Mouse (Mus musculus) heart, embryonic 14.5 days (tissue): ENCODE measurements at regions not wholly inside any gene's neighbourhood (a gene's known extent, or its start where the extent isn't known, plus 50 kb on each side); places are given as distances from the start of the nearest gene placed in this dataset.
A peak's percentile ranks its signal among the peaks of the same experiment; 100 is the strongest.

ENCODE experiments used
- ATAC-seq: fragments of 200-750 bp; cut with Nextera tagmentation; 2 replicates; pipeline ENCODE4 v1.8.0; 2017; ENCODE audit warnings: low read depth, moderate TSS enrichment; ENCODE audit not compliant: insufficient number of reproducible peaks, insufficient read depth, low FRiP score
- H3K27ac ChIP-seq, 2 experiments: fragments of 200-500 bp in 1 of 2; fragments of 300-500 bp in 1 of 2; sonication (generic) in 1 of 2; replicated peaks in 1 of 2; 2 replicates each; pipeline ENCODE4 v1.5.1; 2012 to 2014; ENCODE audit warnings: low read depth in 2 of 2, low read length in 2 of 2, control low read depth in 1 of 2, mild to moderate bottlenecking in 1 of 2, mixed read lengths in 1 of 2; ENCODE audit not compliant: control insufficient read depth in 1 of 2, insufficient read depth in 1 of 2
- H3K27me3 ChIP-seq: fragments of 300-500 bp; sonication (generic); 2 replicates; pipeline ENCODE4 v1.6.1; 2014; ENCODE audit warnings: mild to moderate bottlenecking, low read length, control low read depth; ENCODE audit not compliant: control insufficient read depth, insufficient read depth
- H3K36me3 ChIP-seq: fragments of 300-500 bp; sonication (generic); 2 replicates; pipeline ENCODE4 v1.6.1; 2014; ENCODE audit warnings: mild to moderate bottlenecking, control low read depth, low read length, mixed read lengths; ENCODE audit not compliant: control insufficient read depth, insufficient read depth
- H3K4me1 ChIP-seq, 2 experiments: fragments of 200-500 bp in 1 of 2; fragments of 300-500 bp in 1 of 2; sonication (generic) in 1 of 2; 2 replicates each; pipeline ENCODE4 v1.6.1; 2012 to 2014; ENCODE audit warnings: low read length in 2 of 2, control low read depth in 1 of 2, mixed read lengths in 1 of 2; ENCODE audit not compliant: control insufficient read depth in 2 of 2, insufficient read depth in 2 of 2
- H3K4me2 ChIP-seq: fragments of 300-500 bp; sonication (generic); 2 replicates; pipeline ENCODE4 v1.6.1; 2014; ENCODE audit warnings: mild to moderate bottlenecking, low read length
- H3K4me3 ChIP-seq, 2 experiments: fragments of 200-500 bp in 1 of 2; fragments of 300-500 bp in 1 of 2; sonication (generic) in 1 of 2; 2 replicates each; pipeline ENCODE4 v1.5.1; 2012 to 2014; ENCODE audit warnings: low read length in 2 of 2, mild to moderate bottlenecking in 2 of 2, control low read depth in 1 of 2, low read depth in 1 of 2, moderate library complexity in 1 of 2; ENCODE audit not compliant: control insufficient read depth in 1 of 2, insufficient read depth in 1 of 2
- H3K9ac ChIP-seq: fragments of 300-500 bp; sonication (generic); 2 replicates; pipeline ENCODE4 v1.6.1; 2014; ENCODE audit warnings: mild to moderate bottlenecking, low read length
- H3K9me3 ChIP-seq: fragments of 300-500 bp; sonication (generic); 2 replicates; pipeline ENCODE4 v1.6.1; 2016; ENCODE audit warnings: low read length, control low read depth; ENCODE audit not compliant: control insufficient read depth
- WGBS: fragments of 180-500 bp; shearing (Covaris S2); extraction: QIAGEN DNeasy Blood & Tissue Kit; methylation state at CpG from one replicate; pipeline ENCODE4 v1.1.7; 2014; 5-methylcytosine and 5-hydroxymethylcytosine counted together

DNA sequence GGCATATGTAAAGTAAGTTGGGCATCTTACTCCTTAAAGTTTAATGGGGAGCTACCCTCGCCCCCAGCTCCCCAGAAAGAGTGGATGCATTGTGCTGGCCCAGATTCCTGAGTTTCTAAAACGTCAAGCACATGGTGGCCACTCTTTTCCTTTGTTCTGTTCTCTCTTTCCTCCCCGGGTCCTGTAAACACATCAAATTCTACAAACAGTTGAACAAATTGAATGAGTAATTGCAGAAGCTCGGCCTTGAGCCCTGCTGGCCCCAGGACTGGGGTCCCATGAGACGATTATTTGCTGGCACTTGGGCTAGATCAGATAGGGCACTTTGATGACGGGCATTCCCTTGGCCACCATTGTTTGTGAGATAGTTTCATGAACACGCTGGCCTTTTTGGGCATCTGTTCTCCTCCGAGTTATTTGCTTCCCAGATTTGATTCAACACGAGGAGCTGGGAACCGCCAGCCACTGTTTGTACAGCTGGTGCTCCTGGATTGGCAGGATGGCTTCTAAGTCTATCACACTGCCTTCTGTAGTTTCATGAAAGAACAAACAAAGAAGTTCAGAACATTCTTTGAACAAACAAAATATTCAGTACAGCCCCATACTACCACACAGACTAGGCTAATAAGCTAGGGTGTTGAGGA is 257.5 kb upstream of the Msx2 start:
- no peaks in the 10 kb centered on the region; the same call in 1 of the 2 replicates for H3K9me3 ChIP-seq
- no peak overlapping the region for H3K27ac ChIP-seq
- 69% methylated on average over 10 of the region's 10 CpGs for WGBS
- H3K4me2 ChIP-seq, result no peak overlapping the region
- H3K36me3 ChIP-seq, result no peaks in the 10 kb centered on the region
- ATAC-seq, result no peak
- no peak overlapping the region for H3K4me3 ChIP-seq
- no peak overlapping the region for H3K9ac ChIP-seq
- no peaks in the 10 kb centered on the region for H3K27me3 ChIP-seq
- H3K4me1 ChIP-seq, result peaks cover 3 to 6% of the 10 kb centered on the region in 2 experiments; a peak in 3 of 4 replicates

DNA sequence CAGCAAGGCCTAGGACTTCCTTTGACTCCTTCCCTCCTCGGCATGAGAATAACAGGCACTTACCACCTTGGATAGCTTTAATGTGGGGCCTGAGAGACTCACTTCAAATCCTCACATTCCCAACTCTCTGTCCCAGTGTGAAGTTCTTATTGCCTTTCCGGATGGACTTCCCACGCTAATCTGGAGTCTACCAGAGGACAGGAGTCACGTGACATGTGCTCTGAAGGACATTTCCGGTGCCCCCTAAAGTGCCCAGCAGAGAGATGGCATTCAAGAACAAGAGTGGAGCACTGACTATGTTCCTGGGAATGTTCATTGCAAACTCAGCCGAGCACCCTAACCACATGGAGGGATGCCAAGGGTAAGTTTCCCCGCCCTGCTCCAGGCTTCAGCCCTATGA is 257.0 kb upstream of the Msx2 start:
- Histone ChIP-seq H3K36me3 (no peaks in the 10 kb centered on the region), H3K9me3 (no peaks in the 10 kb centered on the region; the same call in 1 of the 2 replicates), H3K27ac (no peak overlapping the region), H3K4me3 (no peak overlapping the region), H3K27me3 (no peaks in the 10 kb centered on the region), H3K9ac (no peak overlapping the region), H3K4me1 (peaks cover under 1 to 2% of the 10 kb centered on the region in 2 experiments; a peak in 2 of 4 replicates), H3K4me2 (no peak overlapping the region)
- no peak for ATAC-seq
- WGBS, result 81% methylated on average over 7 of the region's 7 CpGs

DNA sequence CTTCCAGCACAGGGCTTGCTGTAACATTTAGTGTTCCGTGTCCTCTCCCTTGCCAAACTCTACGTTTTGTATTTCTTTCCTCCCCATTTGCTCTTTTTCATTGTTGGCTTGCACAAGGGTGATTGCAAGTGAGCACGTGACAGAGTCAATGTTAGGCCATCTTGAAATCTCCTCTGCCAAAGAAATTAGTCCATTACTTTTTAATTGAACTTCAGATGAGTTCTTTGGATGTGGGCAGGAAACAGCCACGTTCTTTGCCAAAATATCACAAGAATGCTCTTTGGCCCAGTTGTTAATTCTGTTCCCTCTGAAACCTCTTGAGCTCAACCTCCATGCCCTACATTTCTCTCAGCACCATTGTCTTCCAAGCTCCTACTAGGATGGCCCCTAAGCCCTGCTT is 253.2 kb upstream of the Msx2 start:
- H3K27me3 ChIP-seq, result no peaks in the 10 kb centered on the region
- 72% methylated on average over 4 of the region's 4 CpGs for WGBS
- no peak overlapping the region for H3K9ac ChIP-seq
- no peaks in the 10 kb centered on the region; the same call in 1 of the 2 replicates for H3K9me3 ChIP-seq
- no peak overlapping the region for H3K4me3 ChIP-seq
- H3K4me2 ChIP-seq, result no peak overlapping the region
- peaks cover 7 to 18% of the 10 kb centered on the region in 2 experiments for H3K4me1 ChIP-seq
- ATAC-seq, result no peak
- no peaks in the 10 kb centered on the region for H3K36me3 ChIP-seq
- H3K27ac ChIP-seq, result no peak overlapping the region

DNA sequence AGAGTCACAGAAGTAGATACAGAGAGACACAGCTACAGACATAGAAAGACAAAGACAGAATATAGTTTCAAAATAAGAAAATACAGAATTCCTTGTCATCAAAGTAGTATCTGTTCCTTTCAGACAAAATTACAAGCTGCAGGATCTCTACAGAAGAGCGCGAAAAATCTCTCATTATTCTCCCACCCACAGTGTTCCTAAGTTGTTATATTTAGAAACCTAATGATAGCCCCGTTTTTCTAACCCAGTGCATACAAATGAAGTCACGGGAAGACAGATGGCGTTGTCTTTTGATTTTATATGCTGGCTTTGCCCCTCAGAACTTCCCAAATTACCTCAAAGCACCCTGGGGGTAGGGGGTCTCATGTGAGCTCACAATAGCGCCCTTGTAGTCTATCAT is 250.0 kb upstream of the Msx2 start:
- 44% methylated on average over 6 of the region's 6 CpGs for WGBS
- H3K36me3 ChIP-seq, result no peaks in the 10 kb centered on the region
- H3K27me3 ChIP-seq, result no peaks in the 10 kb centered on the region; the same call in 1 of the 2 replicates
- H3K4me3 ChIP-seq, result no peak overlapping the region
- no peaks in the 10 kb centered on the region; the same call in 1 of the 2 replicates for H3K9me3 ChIP-seq
- peaks cover 17 to 44% of the 10 kb centered on the region in 2 experiments for H3K4me1 ChIP-seq
- H3K27ac ChIP-seq, result no peak overlapping the region
- ATAC-seq, result no peak
- no peak overlapping the region for H3K4me2 ChIP-seq
- H3K9ac ChIP-seq, result no peak overlapping the region

DNA sequence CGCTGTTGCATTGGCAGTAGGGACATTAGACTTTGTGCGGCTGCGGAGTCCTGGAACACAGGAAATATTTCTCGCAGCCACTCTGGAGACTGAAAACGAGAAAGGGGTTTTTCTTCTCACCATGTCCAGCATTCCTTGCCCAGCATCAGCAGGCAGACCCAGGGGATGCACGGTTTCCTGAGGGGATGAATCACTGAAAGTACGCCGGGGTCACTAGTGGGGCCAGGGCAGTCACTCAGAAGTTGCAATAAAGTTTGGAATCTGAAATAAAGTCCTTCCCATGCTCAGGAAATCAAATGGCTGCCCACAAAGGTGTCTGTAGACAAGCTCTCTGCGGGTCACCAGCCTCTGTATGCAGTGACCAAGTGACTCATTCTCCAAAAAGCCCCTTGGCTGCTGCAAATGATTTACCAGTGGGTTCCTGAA is 248.2 kb upstream of the Msx2 start:
- H3K9me3 ChIP-seq, result no peaks in the 10 kb centered on the region; the same call in 1 of the 2 replicates
- H3K4me2 ChIP-seq, result no peak overlapping the region
- no peak overlapping the region for H3K4me3 ChIP-seq
- H3K9ac ChIP-seq, result no peak overlapping the region
- no peaks in the 10 kb centered on the region for H3K36me3 ChIP-seq
- H3K4me1 ChIP-seq, result peaks cover 17 to 52% of the 10 kb centered on the region in 2 experiments
- H3K27ac ChIP-seq, result 0 out of 4 replicates have a peak overlapping the region, but pooled peaks of 1 of the 2 experiments have one; percentile 12
- ATAC-seq, result no peak
- H3K27me3 ChIP-seq, result no peaks in the 10 kb centered on the region; the same call in 1 of the 2 replicates
- 54% methylated on average over 9 of the region's 9 CpGs for WGBS

DNA sequence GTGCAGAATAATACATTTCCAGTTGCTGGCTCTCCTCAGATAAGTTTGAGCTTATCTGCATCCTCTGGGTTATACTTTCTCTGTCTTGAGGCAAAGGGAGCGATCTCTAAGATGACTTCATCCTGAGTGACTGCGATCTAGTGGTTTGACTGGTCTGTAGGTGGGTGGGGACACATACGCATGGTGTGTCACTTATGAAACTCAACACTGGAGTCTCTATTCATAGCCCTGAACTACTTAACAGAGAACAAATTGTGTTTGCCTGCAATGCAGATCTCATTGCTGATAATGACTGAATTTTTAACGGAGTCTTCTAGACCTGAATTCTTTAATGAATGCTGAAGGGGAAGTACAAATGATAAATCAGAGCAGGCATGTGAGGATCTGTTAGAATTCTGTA is 244.7 kb upstream of the Msx2 start:
- Histone ChIP-seq H3K9me3 (no peaks in the 10 kb centered on the region), H3K4me3 (no peak overlapping the region), H3K36me3 (no peaks in the 10 kb centered on the region), H3K27ac (no peak overlapping the region), H3K27me3 (no peaks in the 10 kb centered on the region; the same call in 1 of the 2 replicates), H3K9ac (no peak overlapping the region), H3K4me1 (peaks cover 14 to 45% of the 10 kb centered on the region in 2 experiments), H3K4me2 (no peak overlapping the region)
- 42% methylated on average over 4 of the region's 4 CpGs for WGBS
- no peak for ATAC-seq

DNA sequence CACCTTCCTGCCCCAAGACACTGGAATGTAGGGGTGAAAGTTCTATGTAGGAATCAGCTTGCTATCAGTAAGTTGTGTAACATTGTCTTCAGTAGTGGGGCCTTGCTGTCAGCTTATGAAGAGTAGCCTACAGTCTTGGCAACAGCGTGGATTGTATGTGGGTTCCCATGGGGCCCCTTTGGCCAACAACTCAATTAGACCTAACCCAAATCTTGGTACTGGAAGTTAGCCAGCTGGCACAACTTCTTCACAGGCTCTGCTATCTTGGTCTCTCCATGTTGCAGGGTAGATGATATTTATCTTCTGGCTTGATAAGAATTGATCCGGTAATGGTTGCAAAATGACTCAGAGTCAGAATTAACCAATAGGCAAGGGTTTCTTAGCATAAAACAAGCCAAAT is 244.2 kb upstream of the Msx2 start:
- Histone ChIP-seq H3K9ac (no peak overlapping the region), H3K4me3 (no peak overlapping the region), H3K4me2 (no peak overlapping the region), H3K36me3 (no peaks in the 10 kb centered on the region), H3K27me3 (no peaks in the 10 kb centered on the region; the same call in 1 of the 2 replicates), H3K9me3 (no peaks in the 10 kb centered on the region), H3K27ac (no peak overlapping the region), H3K4me1 (peaks cover 14 to 42% of the 10 kb centered on the region in 2 experiments)
- 62% methylated on average over 2 of the region's 2 CpGs for WGBS
- ATAC-seq, result no peak

DNA sequence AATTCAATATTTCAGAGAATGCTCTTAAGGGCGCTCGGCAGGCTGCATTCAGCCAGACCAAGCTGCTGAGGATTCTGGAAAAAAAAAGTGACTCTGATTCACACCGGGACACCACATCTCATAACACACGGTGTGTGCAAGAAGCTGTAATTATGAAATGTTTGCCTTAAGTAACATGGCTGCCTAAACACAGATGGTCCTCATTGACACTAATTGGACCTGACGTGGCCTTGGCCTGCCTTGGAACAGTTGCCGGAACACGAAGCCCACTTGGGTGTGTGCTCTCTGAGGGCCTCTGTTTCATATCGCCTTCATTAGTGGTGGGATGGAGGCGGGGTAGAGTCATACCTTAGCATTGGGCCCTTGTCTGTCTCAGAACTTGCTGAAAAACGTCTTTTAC is 236.2 kb upstream of the Msx2 start:
- H3K4me3 ChIP-seq, result no peak overlapping the region
- WGBS, result 75% methylated on average over 10 of the region's 10 CpGs
- H3K9me3 ChIP-seq, result no peaks in the 10 kb centered on the region
- no peaks in the 10 kb centered on the region for H3K27me3 ChIP-seq
- no peaks in the 10 kb centered on the region for H3K36me3 ChIP-seq
- no peak overlapping the region for H3K4me2 ChIP-seq
- no peak overlapping the region for H3K27ac ChIP-seq
- ATAC-seq, result no peak
- H3K9ac ChIP-seq, result no peak overlapping the region
- no peaks in the 10 kb centered on the region for H3K4me1 ChIP-seq
